8 mouse cellular contexts compared by ENCODE assay signal in genomic region chr8:13623911-13624421, GRCm38 (mm10). TPM values are rescaled to one million over a fixed set of nuclear protein-coding genes. Genes with fewer than 3 reads are reported as not detected.
DNase-seq lines count a peak whose midpoint lies in the region; ATAC-seq and TF ChIP-seq lines count a peak whose summit lies in the region.

No protein-coding gene starts in this region.

- peak; percentile 50 for DNase-seq in adrenal gland, adult 2 months
- no peak for DNase-seq in adrenal gland, postnatal 4 days (ENCODE audit: low spot score in 2 of 2)
- DNase-seq in adrenal gland, postnatal 14 days, result peak; percentile 63
- peak; percentile 54 for DNase-seq in gastrocnemius, postnatal 10 days
- DNase-seq in lung, postnatal 25 days (ENCODE audit: low spot score), result peak; percentile 68
- DNase-seq in layer of hippocampus, adult 8-10 months (ENCODE audit: low spot score in 2 of 2), result no peak

- H3K27me3 ChIP-seq in hindbrain, embryonic 15.5 days, result no peaks in the 10 kb centered on the region

- no peak for TF ChIP-seq POLR2A in olfactory bulb, adult 2 months (IDR thresholded peaks at IDR 0.05; ENCODE audit: insufficient read depth, low read depth, low read length)

- peak; percentile 52 for ATAC-seq in hindbrain, embryonic 15.5 days (ENCODE audit: low FRiP score, low read depth)

- peak overlapping the region; percentile 16; the same call in 1 of the 2 replicates for H3K4me2 ChIP-seq in hindbrain, embryonic 15.5 days

- H3K36me3 ChIP-seq in hindbrain, embryonic 15.5 days, result no peaks in the 10 kb centered on the region

- WGBS in hindbrain, embryonic 15.5 days, result 32% methylated on average over 10 of the region's 10 CpGs
- WGBS in olfactory bulb, adult 2 months, result 18% methylated on average over 10 of the region's 10 CpGs

- H3K27ac ChIP-seq in hindbrain, embryonic 15.5 days (replicated peaks), result peak overlapping the region; percentile 82
- H3K27ac ChIP-seq in olfactory bulb, adult 2 months (ENCODE audit: insufficient read depth, low read depth, low read length), result peak overlapping the region; percentile 82

- H3K9ac ChIP-seq in hindbrain, embryonic 15.5 days, result no peak overlapping the region

- no peak for TF ChIP-seq CTCF in olfactory bulb, adult 2 months (IDR thresholded peaks at IDR 0.05; ENCODE audit: insufficient read depth, low read depth, low read length)

- H3K9me3 ChIP-seq in hindbrain, embryonic 15.5 days, result no peaks in the 10 kb centered on the region

- peaks cover 40% of the 10 kb centered on the region for H3K4me1 ChIP-seq in hindbrain, embryonic 15.5 days (replicated peaks)
- peaks cover 68% of the 10 kb centered on the region for H3K4me1 ChIP-seq in olfactory bulb, adult 2 months (ENCODE audit: control insufficient read depth, insufficient read depth, low read length)

- H3K4me3 ChIP-seq in hindbrain, embryonic 15.5 days, result no peak overlapping the region
- no peak overlapping the region for H3K4me3 ChIP-seq in olfactory bulb, adult 2 months (ENCODE audit: insufficient read depth, low read depth, low read length)

RNA-seq across cellular contexts. Expression of gene Rasa3, which starts 53.4 kb away (rescaled TPM):
- total RNA-seq in adrenal gland, adult 2 months (2021), result 10 to 100 TPM; 27.4 to 35.9 TPM
- 25.8 and 38.6 TPM in 2 replicates for polyA plus RNA-seq in adrenal gland, adult 2 months (2012; rRNA removed)
- 10 to 100 TPM; 46.2 to 47.3 TPM for total RNA-seq in adrenal gland, postnatal 4 days (2021)
- total RNA-seq in adrenal gland, postnatal 14 days (2021), result 29.4 and 39.3 TPM in 2 replicates
- 10 to 100 TPM; 20.4 to 34.0 TPM for total RNA-seq in gastrocnemius, postnatal 10 days (2021)
- polyA plus RNA-seq in hindbrain, embryonic 15.5 days (2015; fragmentation: Nextera tagmentation; extraction: Ambion mirVana), result 33.5 and 43.1 TPM in 2 replicates
- not detected in 2 replicates for polyA plus RNA-seq in olfactory bulb, adult 2 months (2012; ENCODE audit: insufficient read depth, insufficient read length, low replicate concordance, missing spikeins)
- 10 to 100 TPM; 62.7 to 74.3 (median 68.2) TPM for total RNA-seq in layer of hippocampus, adult 8-10 months (2022)

Comparison
In these comparisons a context has a peak if more than half of its experiments do, and no peak if none do; other contexts are left out.
1. DNase-seq: peak in adrenal gland, adult 2 months (single experiment), adrenal gland, postnatal 14 days (single experiment), gastrocnemius, postnatal 10 days (single experiment) and lung, postnatal 25 days (single experiment); none in adrenal gland, postnatal 4 days (0 of 2) and layer of hippocampus, adult 8-10 months (0 of 2).